Mouse (Mus musculus) limb, embryonic 14.5 days (tissue): ENCODE measurements around the gene Cd320. TPM values are rescaled to one million over a fixed set of nuclear protein-coding genes. Genes with fewer than 3 reads are reported as not detected.
"Not testable (repeated sequence)": the region's sequence is repeated elsewhere in the genome, so short reads cannot be mapped to it uniquely, and the experiment has no call there.

ENCODE experiments used
- ATAC-seq: fragments of 200-750 bp; cut with Nextera tagmentation; 2 replicates; pipeline ENCODE4 v1.8.0; 2017; ENCODE audit warnings: low read depth, moderate number of reproducible peaks, moderate TSS enrichment; ENCODE audit not compliant: low FRiP score
- DNase-seq: peaks from one replicate; pipeline ENCODE4 v3.0.0-alpha.2; 2015; ENCODE audit warnings: low spot score
- H3K27ac ChIP-seq: fragments of 300-500 bp; sonication (generic); replicated peaks from 2 replicates; pipeline ENCODE4 v1.5.1; 2014; ENCODE audit warnings: low read depth, mild to moderate bottlenecking, low read length, moderate library complexity, mixed read lengths
- H3K27me3 ChIP-seq: fragments of 300-500 bp; sonication (generic); 2 replicates; pipeline ENCODE4 v1.6.1; 2014; ENCODE audit warnings: low read length, mixed read lengths; ENCODE audit not compliant: control insufficient read depth, insufficient read depth
- H3K36me3 ChIP-seq: fragments of 300-500 bp; sonication (generic); 2 replicates; pipeline ENCODE4 v1.6.1; 2014; ENCODE audit warnings: mild to moderate bottlenecking, low read length, moderate library complexity, mixed read lengths; ENCODE audit not compliant: control insufficient read depth, insufficient read depth
- H3K4me1 ChIP-seq: fragments of 300-500 bp; sonication (generic); 2 replicates; pipeline ENCODE4 v1.6.1; 2014; ENCODE audit warnings: antibody characterized with exemption, low read length, mixed read lengths; ENCODE audit not compliant: control insufficient read depth, insufficient read depth
- H3K4me2 ChIP-seq: fragments of 300-500 bp; sonication (generic); replicated peaks from 2 replicates; pipeline ENCODE4 v1.6.1; 2014; ENCODE audit warnings: low read depth, mild to moderate bottlenecking, low read length, moderate library complexity; ENCODE audit not compliant: severe bottlenecking
- H3K4me3 ChIP-seq: fragments of 300-500 bp; sonication (generic); replicated peaks from 2 replicates; pipeline ENCODE4 v1.5.1; 2014; ENCODE audit warnings: low read length
- H3K9ac ChIP-seq: fragments of 300-500 bp; sonication (generic); 2 replicates; pipeline ENCODE4 v1.6.1; 2014; ENCODE audit warnings: mild to moderate bottlenecking, low read depth, low read length, moderate library complexity; ENCODE audit not compliant: severe bottlenecking
- H3K9me3 ChIP-seq: fragments of 300-500 bp; sonication (generic); 2 replicates; pipeline ENCODE4 v1.6.1; 2016; ENCODE audit warnings: low read length; ENCODE audit not compliant: control insufficient read depth
- POLR2A ChIP-seq: fragments of 200-500 bp; IDR thresholded peaks from 2 replicates; pipeline ENCODE4 v1.8.0; 2012; ENCODE audit warnings: inconsistent platforms, mild to moderate bottlenecking, moderate library complexity, borderline replicate concordance; ENCODE audit not compliant: insufficient read depth, insufficient read length; ENCODE audit errors: extremely low read depth
- WGBS: fragments of 180-500 bp; shearing (Covaris S2); extraction: QIAGEN DNeasy Blood & Tissue Kit; methylation state at CpG from one replicate; pipeline ENCODE4 v1.1.7; 2014; 5-methylcytosine and 5-hydroxymethylcytosine counted together
- polyA plus RNA-seq, 2 experiments: library from polyadenylated mRNA; depleted of rRNA in 1 of 2; stranded (reverse) in 1 of 2; unstranded in 1 of 2; fragments of >200 nt; fragmentation: Nextera tagmentation in 1 of 2; extraction: Ambion mirVana in 1 of 2; gene quantifications; 2 replicates each; pipeline versions ENCODE4 v1.2.1 to v1.2.3; 2012 to 2014

The Cd320 gene
- polyA plus RNA-seq, 2 experiments = 42.9 to 57.9 TPM

DNA sequence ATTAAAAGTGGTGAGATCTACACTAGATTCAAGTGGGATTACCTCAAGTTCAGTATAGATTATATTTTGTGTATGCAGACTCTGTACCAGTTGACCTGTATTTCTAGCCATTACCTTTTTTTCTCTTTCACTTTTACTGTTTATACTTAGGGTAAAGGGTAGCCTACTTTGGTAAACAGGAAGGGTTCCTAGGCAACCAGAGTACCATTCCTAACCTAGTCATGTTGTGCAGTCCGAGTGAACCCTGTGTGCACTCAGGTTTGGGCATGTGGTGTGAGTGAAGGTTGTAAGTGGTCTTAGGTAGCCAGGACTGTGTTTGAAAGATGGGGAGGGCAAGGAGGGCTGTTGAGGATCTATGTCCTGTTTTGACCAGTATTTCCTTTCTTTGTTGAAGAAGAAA lies 8.4 kb downstream of the Cd320 start:
- no peak for TF ChIP-seq POLR2A
- Histone ChIP-seq H3K4me3 (no peak overlapping the region), H3K27ac (no peak overlapping the region), H3K4me1 (no peaks in the 10 kb centered on the region), H3K27me3 (no peaks in the 10 kb centered on the region), H3K36me3 (peaks cover 18% of the 10 kb centered on the region), H3K4me2 (no peak overlapping the region), H3K9me3 (no peaks in the 10 kb centered on the region), H3K9ac (no peak overlapping the region)
- 69% methylated on average over 1 of the region's 1 CpGs for WGBS
- ATAC-seq = no peak
- no peak for DNase-seq

DNA sequence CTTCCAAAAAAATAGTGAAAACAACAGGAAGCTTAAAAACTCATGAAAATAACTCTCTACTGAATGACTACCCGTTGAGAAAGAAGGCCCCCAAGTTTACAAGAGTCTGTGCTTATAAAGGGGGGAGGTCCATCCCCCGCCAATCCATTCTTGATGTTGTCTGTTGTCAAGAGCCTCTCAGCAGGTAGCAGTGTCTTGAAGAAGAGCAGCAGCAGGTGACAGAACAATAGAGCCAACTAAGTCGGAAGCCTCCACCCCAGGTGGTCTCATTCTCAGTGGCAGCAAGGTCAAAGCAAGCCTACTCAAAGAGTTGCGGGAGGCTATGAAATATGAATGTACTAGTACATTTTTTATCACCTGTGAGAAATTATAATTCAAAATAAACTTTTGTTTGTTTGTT lies 14.9 kb downstream of the Cd320 start:
- H3K27ac ChIP-seq = no peak overlapping the region
- no peak for ATAC-seq
- H3K4me1 ChIP-seq = no peaks in the 10 kb centered on the region
- DNase-seq = no peak
- H3K9ac ChIP-seq = no peak overlapping the region
- H3K4me3 ChIP-seq = no peak overlapping the region
- no peak overlapping the region for H3K4me2 ChIP-seq
- no peak for TF ChIP-seq POLR2A
- 83% methylated on average over 4 of the region's 4 CpGs for WGBS
- H3K36me3 ChIP-seq = no peaks in the 10 kb centered on the region
- H3K27me3 ChIP-seq = no peaks in the 10 kb centered on the region
- H3K9me3 ChIP-seq = no peaks in the 10 kb centered on the region

DNA sequence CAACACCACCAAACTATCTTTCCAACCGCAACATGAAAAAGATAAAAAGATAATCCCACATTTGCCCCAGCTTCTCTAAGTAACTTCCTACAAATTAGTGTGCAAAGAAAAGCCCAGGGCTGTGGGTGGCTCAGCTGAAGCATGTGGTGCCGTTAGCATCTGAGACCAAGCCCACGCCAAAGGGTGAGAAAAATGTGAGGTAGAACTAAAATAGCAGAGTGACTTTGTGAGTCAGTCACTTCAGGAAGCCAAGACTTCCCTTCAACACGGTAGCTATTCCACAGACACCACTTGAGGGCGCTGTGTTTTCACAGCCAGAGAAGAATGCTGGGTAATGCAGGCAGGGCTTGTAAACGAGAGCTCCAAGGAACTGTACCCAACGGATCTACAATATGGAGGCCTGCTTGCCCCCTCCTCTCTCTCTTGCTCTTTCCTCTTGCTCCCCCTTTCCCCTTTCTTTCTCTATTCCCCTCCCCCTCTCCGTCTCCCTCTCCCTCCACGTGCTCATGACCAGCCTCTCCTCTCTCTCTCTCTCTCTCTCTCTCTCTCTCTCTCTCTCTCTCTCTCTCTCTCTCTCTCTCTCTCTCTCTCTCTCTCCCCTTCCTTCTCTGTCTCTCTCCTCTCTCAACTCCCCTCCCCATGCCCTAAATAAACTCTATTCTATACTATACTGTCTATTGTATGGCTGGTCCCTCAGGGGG lies 22.6 kb downstream of the Cd320 start:
- WGBS = 34% methylated on average over 9 of the region's 9 CpGs
- Histone ChIP-seq H3K27ac (no peak overlapping the region), H3K36me3 (no peaks in the 10 kb centered on the region), H3K9me3 (no peaks in the 10 kb centered on the region), H3K9ac (no peak overlapping the region), H3K27me3 (no peaks in the 10 kb centered on the region), H3K4me1 (no peaks in the 10 kb centered on the region), H3K4me3 (no peak overlapping the region), H3K4me2 (no peak overlapping the region)
- TF ChIP-seq POLR2A = no peak
- ATAC-seq (no peak), DNase-seq (no peak)

- H3K4me2 ChIP-seq, H3K4me1 ChIP-seq, H3K9me3 ChIP-seq, ATAC-seq, DNase-seq, H3K27ac ChIP-seq, H3K9ac ChIP-seq, H3K4me3 ChIP-seq, H3K27me3 ChIP-seq: not testable (repeated sequence)
- H3K36me3 ChIP-seq = peaks cover 18% of the 10 kb centered on the region
- 88% methylated on average over 3 of the region's 12 CpGs for WGBS
Observed at GRCm38 (mm10) chr17:33873537-33873936, 30.6 kb downstream of the Cd320 start, which contains the start of gene Gm7029. Gene Gm7029 (plus strand): TSS chr17:33873837.

DNA sequence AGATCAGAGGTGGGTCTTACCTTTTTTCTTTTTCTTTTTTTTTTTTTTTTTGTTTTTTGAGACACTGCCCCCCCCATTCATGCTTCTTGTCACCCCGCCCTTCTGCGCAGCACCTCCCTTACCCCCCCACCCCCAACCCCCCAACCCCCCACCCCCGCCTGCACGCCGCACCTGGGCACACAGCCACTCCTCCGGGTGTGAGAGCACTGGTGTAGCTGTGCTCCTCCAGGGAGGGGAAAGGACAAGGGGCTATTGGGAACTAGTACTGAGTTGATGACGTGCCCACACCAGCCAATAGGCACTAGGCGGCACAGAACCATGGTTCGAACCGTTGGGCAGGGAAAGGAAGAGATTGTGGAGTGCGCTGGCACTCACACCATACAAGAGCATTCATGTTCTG lies 31.5 kb downstream of the Cd320 start:
- Histone ChIP-seq H3K9me3 (no peaks in the 10 kb centered on the region), H3K4me2 (no peak overlapping the region), H3K4me3 (no peak overlapping the region), H3K9ac (no peak overlapping the region), H3K36me3 (peaks cover 23% of the 10 kb centered on the region), H3K27me3 (no peaks in the 10 kb centered on the region), H3K27ac (no peak overlapping the region), H3K4me1 (no peaks in the 10 kb centered on the region)
- DNase-seq (no peak), ATAC-seq (no peak)
- no peak for TF ChIP-seq POLR2A
- 87% methylated on average over 11 of the region's 11 CpGs for WGBS

DNA sequence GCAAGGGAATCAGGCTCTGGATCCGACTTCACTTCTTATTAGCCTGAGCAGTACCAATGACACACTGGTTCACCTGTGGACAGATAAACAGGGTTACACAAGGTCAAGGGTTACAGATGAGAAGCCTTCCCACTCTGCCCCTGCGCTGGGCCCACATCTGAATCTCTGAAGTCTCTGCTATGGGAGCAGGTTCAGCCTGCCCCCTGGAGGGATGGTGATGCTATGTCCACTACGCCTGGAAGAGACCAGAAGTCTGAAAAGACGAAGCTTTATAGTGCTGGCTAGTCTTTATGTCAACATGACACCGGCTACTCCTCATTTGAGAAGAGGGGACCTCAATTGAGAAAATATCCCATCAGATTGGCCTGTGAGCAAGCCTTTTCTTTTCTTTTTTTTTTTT lies 32.9 kb downstream of the Cd320 start:
- H3K4me3 ChIP-seq, ATAC-seq, DNase-seq, H3K9ac ChIP-seq, H3K9me3 ChIP-seq, H3K27me3 ChIP-seq, H3K4me2 ChIP-seq, H3K4me1 ChIP-seq, H3K27ac ChIP-seq: not testable (repeated sequence)
- WGBS = 80% methylated on average over 5 of the region's 5 CpGs
- H3K36me3 ChIP-seq = peaks cover 27% of the 10 kb centered on the region

GRCm38 (mm10) chr17:33884320-33884719 lies 41.4 kb downstream of the Cd320 start:
- ATAC-seq = not testable (repeated sequence)
- peaks cover 28% of the 10 kb centered on the region for H3K36me3 ChIP-seq

DNA sequence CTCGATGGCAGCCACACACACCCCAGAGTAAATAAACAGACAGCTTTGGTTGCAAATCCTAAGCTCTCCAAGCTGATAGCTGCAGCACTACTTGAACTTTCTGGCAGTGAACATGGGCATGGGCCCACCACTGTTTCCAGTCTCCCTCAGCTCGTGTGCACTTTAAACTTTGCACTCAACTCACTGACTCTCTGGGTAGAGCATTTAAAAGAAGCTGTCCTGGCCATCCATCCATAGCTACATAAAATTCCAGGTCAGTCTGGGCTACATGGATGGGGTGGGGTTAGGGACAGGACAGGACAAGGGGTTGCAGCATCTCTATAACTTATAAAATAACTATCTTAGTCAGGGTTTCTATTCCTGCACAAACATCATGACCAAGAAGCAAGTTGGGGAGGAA lies 44.9 kb downstream of the Cd320 start:
- 68% methylated on average over 2 of the region's 2 CpGs for WGBS
- ATAC-seq, H3K4me2 ChIP-seq, H3K4me1 ChIP-seq, H3K9ac ChIP-seq, H3K9me3 ChIP-seq, H3K4me3 ChIP-seq, DNase-seq, H3K27me3 ChIP-seq, H3K27ac ChIP-seq: not testable (repeated sequence)
- H3K36me3 ChIP-seq = peaks cover 13% of the 10 kb centered on the region; the same call in 1 of the 2 replicates

More at GRCm38 (mm10) chr17:33884320-33884719, 41.4 kb downstream of the Cd320 start:
- 93% methylated on average over 5 of the region's 11 CpGs for WGBS
- not testable (repeated sequence) for H3K4me2 ChIP-seq, H3K9ac ChIP-seq, H3K27me3 ChIP-seq, H3K9me3 ChIP-seq, DNase-seq, H3K4me3 ChIP-seq, H3K27ac ChIP-seq, H3K4me1 ChIP-seq
